Mouse (Mus musculus) spleen, adult 18-20 months (tissue): ENCODE data around the gene Evl.

Experiments
- DNase-seq, 2 experiments: peaks; one replicate each; pipeline ENCODE4 v3.0.0; 2022; ENCODE audit warnings: mixed read lengths in 2 of 2

The Evl gene

GRCm38 (mm10) chr12:108651053-108651660 is 96.6 kb downstream of the Evl start:
- peak; percentile 52 to 62 for DNase-seq

- no peak for DNase-seq
These were observed 99.1 kb downstream of the Evl start for GRCm38 (mm10) chr12:108653358-108654335.

- peak; percentile 43 to 65 for DNase-seq
These were observed 102.8 kb downstream of the Evl start for GRCm38 (mm10) chr12:108657350-108657749.

- DNase-seq = no peak
These were observed 114.2 kb downstream of the Evl start for GRCm38 (mm10) chr12:108668606-108669235.

- no peak for DNase-seq
These were observed 117.0 kb downstream of the Evl start for GRCm38 (mm10) chr12:108671541-108671940.

- DNase-seq = no peak
These were observed 118.4 kb downstream of the Evl start for GRCm38 (mm10) chr12:108672908-108673307.

GRCm38 (mm10) chr12:108673546-108673945 is 119.0 kb downstream of the Evl start:
- no peak for DNase-seq

GRCm38 (mm10) chr12:108674502-108674901 is 120.0 kb downstream of the Evl start:
- no peak for DNase-seq

- no peak for DNase-seq
These were observed 120.4 kb downstream of the Evl start for GRCm38 (mm10) chr12:108674916-108675315.

- DNase-seq = no peak
These were observed 121.3 kb downstream of the Evl start for GRCm38 (mm10) chr12:108675614-108676401.

GRCm38 (mm10) chr12:108677116-108677515 is 122.6 kb downstream of the Evl start:
- no peak for DNase-seq

GRCm38 (mm10) chr12:108678366-108678765 is 123.8 kb downstream of the Evl start:
- DNase-seq = no peak

- DNase-seq = no peak
These were observed 126.3 kb downstream of the Evl start for GRCm38 (mm10) chr12:108680861-108681260.

- DNase-seq = no peak
These were observed 127.9 kb downstream of the Evl start for GRCm38 (mm10) chr12:108682240-108683023.

GRCm38 (mm10) chr12:108686463-108686862 is 131.9 kb downstream of the Evl start:
- DNase-seq = no peak

- DNase-seq = no peak
These were observed 132.4 kb downstream of the Evl start for GRCm38 (mm10) chr12:108686926-108687325.

GRCm38 (mm10) chr12:108689167-108689566 is 134.6 kb downstream of the Evl start:
- no peak for DNase-seq

- no peak for DNase-seq
These were observed 136.0 kb downstream of the Evl start for GRCm38 (mm10) chr12:108690529-108690928.

GRCm38 (mm10) chr12:108693592-108693991 is 139.1 kb downstream of the Evl start:
- DNase-seq = no peak

- DNase-seq = no peak
These were observed 139.7 kb downstream of the Evl start for GRCm38 (mm10) chr12:108694223-108694622.

- DNase-seq = no peak
These were observed 144.4 kb downstream of the Evl start for GRCm38 (mm10) chr12:108698697-108699471.
